Mouse (Mus musculus): ENCODE results near the gene Necab2.

DNA sequence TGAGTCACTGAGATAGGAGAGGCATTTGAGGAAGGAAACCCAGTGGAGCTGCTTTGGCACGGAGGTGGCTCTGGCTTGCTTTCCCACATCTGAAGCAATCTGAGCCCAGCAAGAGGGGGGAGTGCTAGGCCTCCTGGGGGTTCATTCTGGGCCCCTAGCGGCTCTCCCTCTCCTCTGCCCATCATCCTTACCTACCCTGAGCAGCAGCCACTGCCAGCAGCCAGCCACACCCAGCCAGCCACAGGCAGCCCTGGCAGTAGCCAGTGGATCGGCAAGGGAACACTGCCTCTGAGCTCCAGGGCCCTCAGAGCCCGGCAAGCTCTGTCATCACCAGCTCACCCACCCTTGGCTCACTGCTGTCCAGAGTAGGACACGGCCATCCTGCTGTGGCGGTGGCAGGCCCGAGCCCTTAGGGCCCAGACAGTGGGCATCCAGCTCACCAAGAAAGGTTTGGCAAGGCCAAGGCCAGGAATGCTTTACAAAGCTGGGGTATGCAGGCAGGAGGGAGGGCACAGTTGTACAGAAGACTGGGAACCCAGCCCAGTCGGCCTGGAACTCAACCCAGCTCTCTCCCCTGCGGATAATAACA is 24.3 kb upstream of the Necab2 start:
- TF ChIP-seq CTCF (IDR thresholded peaks at IDR 0.05; ENCODE audit: control insufficient read depth, insufficient read depth, insufficient replicate concordance, low read depth, low read length) (no peak), POLR2A (IDR thresholded peaks at IDR 0.05; ENCODE audit: control insufficient read depth, low read depth, low read length) (no peak)
